Mouse (Mus musculus) embryonic fibroblast, embryonic 13.5 days (primary cell): Measurements from ENCODE around the gene Thada. TPM values are rescaled to one million over a fixed set of nuclear protein-coding genes. Genes with fewer than 3 reads are reported as not detected.

Experiments used
- H3K27ac ChIP-seq: 2 replicates; pipeline ENCODE4 v1.5.1; 2012; ENCODE audit warnings: low read length, control low read depth, inconsistent platforms; ENCODE audit not compliant: insufficient read depth
- H3K4me1 ChIP-seq: 2 replicates; pipeline ENCODE4 v1.6.1; 2011; ENCODE audit warnings: low read length; ENCODE audit not compliant: control insufficient read depth, insufficient read depth
- H3K4me3 ChIP-seq: 2 replicates; pipeline ENCODE4 v1.5.1; 2011; ENCODE audit warnings: mild to moderate bottlenecking, control low read depth, low read length; ENCODE audit not compliant: insufficient read depth
- CTCF ChIP-seq: IDR thresholded peaks from 2 replicates; pipeline ENCODE4 v1.5.1; 2011; ENCODE audit warnings: mild to moderate bottlenecking, control low read depth, low read length, moderate library complexity, borderline replicate concordance; ENCODE audit not compliant: insufficient read depth
- POLR2A ChIP-seq: IDR thresholded peaks from 2 replicates; pipeline ENCODE4 v1.6.1; 2011; ENCODE audit warnings: low read depth, mild to moderate bottlenecking, control low read depth, low read length, moderate library complexity
- polyA plus RNA-seq: library from polyadenylated mRNA; stranded (reverse); fragments of >200 nt; gene quantifications from 2 replicates; pipeline ENCODE4 v1.2.4, GENCODE M21; 2011; ENCODE audit warnings: low read depth; ENCODE audit not compliant: missing spikeins, insufficient read length

Thada gene
- polyA plus RNA-seq, 1 experiment, result 20.3 TPM

DNA sequence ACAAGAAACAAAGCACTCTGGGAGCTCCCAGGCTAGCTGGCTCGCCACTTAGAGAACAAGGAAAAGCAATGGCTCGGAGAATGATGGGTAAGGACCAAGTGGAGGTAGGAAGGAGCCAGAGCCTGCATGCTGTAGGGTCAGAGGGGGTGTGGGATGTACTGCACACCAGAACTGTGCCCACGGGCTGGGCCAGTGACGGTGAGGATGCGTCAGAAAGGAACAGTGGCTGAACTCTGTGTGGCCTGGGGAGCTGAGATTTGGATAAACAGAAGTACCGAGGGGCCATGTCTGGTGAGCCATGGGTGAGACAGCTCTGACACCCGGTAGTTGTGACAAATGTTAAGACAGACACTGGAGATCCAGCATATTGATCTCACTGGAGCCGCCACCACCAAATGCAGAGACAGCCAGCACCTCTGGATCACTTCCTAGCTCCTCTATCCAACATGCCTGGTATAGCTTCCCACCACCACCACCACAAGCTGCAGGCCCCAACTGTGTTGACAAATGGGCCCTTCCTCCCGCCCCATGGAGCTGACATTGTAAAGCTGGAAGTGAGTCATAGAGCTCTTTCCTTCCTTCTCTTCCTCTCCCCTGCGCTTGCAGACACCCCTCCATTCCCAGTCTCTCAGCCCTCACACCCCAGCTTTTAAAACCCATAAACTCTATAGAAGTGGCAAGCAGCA lies 325.0 kb downstream of the Thada start:
- no peak for TF ChIP-seq CTCF
- TF ChIP-seq POLR2A, result no peak
- Histone ChIP-seq H3K27ac (no peak overlapping the region), H3K4me1 (peaks cover 7% of the 10 kb centered on the region), H3K4me3 (no peak overlapping the region)

Other genes with a start within 250 kb of the Thada start
- 26.9 and 37.7 TPM in 2 replicates for gene Plekhh2, start 45.7 kb upstream of the Thada start, polyA plus RNA-seq
- 18.9 and 21.4 TPM in 2 replicates for gene Dync2li1, start 160.3 kb upstream of the Thada start, polyA plus RNA-seq
- gene Abcg8, start 210.1 kb upstream of the Thada start, polyA plus RNA-seq, result not detected in 2 replicates
- not detected in 2 replicates for gene Abcg5, start 216.8 kb upstream of the Thada start, polyA plus RNA-seq